Mouse (Mus musculus) ES-Bruce4 (cell line): Measurements from ENCODE around the gene Nrxn3. TPM values are rescaled to one million over a fixed set of nuclear protein-coding genes. Genes with fewer than 3 reads are reported as not detected.

ENCODE experiments used
- H3K27ac ChIP-seq: 2 replicates; pipeline ENCODE4 v1.5.1; 2012; ENCODE audit warnings: low read length, inconsistent platforms; ENCODE audit not compliant: insufficient read depth
- H3K27me3 ChIP-seq: 2 replicates; pipeline ENCODE4 v1.6.1; 2012; ENCODE audit warnings: mild to moderate bottlenecking, low read length, inconsistent platforms; ENCODE audit not compliant: control insufficient read depth, poor library complexity, insufficient read depth, severe bottlenecking
- H3K36me3 ChIP-seq: 2 replicates; pipeline ENCODE4 v1.6.1; 2012; ENCODE audit warnings: inconsistent platforms, mild to moderate bottlenecking, low read length, moderate library complexity; ENCODE audit not compliant: control insufficient read depth, poor library complexity, insufficient read depth, severe bottlenecking
- H3K4me1 ChIP-seq: one replicate; pipeline ENCODE4 v1.8.1; 2011; ENCODE audit warnings: low read length; ENCODE audit not compliant: control insufficient read depth, insufficient read depth
- H3K4me3 ChIP-seq: 2 replicates; pipeline ENCODE4 v1.5.1; 2011; ENCODE audit warnings: low read depth, mild to moderate bottlenecking, low read length
- H3K9ac ChIP-seq: 2 replicates; pipeline ENCODE4 v1.6.1; 2012; ENCODE audit warnings: low read depth, mild to moderate bottlenecking, inconsistent platforms; ENCODE audit not compliant: poor library complexity, severe bottlenecking
- H3K9me3 ChIP-seq: replicated peaks from 2 replicates; pipeline ENCODE4 v1.6.1; 2012; ENCODE audit warnings: mild to moderate bottlenecking, low read length, inconsistent platforms; ENCODE audit not compliant: control insufficient read depth, poor library complexity, insufficient read depth, severe bottlenecking
- CTCF ChIP-seq: IDR thresholded peaks from one replicate; pipeline ENCODE4 v1.8.1; 2011; ENCODE audit warnings: low read depth, low read length
- EP300 ChIP-seq: IDR thresholded peaks from 2 replicates; pipeline ENCODE4 v1.6.1; 2011; ENCODE audit warnings: low read depth, low read length; ENCODE audit not compliant: insufficient read depth
- POLR2A ChIP-seq: IDR thresholded peaks from one replicate; pipeline ENCODE4 v1.8.1; 2011; ENCODE audit warnings: low read length; ENCODE audit not compliant: insufficient read depth
- polyA plus RNA-seq: library from polyadenylated mRNA; stranded (reverse); fragments of >200 nt; gene quantifications from 2 replicates; pipeline ENCODE4 v1.2.4, GENCODE M21; 2011; ENCODE audit warnings: low read depth; ENCODE audit not compliant: missing spikeins, insufficient read depth, insufficient read length

Nrxn3 gene
- polyA plus RNA-seq, 1 experiment = not detected

DNA sequence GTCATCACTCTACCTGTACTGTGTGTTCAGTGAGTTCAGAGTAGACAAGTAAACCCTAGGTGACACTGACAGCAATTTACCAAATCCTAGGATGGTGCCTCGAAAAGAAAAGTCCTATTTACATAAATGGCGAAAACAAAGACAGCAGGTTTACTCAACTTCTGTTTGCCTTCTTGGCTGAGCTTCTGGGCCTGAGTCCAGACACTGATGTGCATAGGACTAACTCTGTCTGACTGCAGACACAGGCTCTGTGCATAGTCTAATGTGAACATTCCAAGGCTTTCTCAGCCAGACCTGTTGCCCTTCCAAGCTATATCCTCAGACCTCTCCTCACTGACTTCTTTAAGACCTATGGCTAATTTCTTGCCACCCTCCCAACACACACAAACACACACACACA lies 1095.5 kb downstream of the Nrxn3 start:
- H3K9me3 ChIP-seq = no peaks in the 10 kb centered on the region
- TF ChIP-seq EP300 (no peak), POLR2A (no peak), CTCF (no peak)

DNA sequence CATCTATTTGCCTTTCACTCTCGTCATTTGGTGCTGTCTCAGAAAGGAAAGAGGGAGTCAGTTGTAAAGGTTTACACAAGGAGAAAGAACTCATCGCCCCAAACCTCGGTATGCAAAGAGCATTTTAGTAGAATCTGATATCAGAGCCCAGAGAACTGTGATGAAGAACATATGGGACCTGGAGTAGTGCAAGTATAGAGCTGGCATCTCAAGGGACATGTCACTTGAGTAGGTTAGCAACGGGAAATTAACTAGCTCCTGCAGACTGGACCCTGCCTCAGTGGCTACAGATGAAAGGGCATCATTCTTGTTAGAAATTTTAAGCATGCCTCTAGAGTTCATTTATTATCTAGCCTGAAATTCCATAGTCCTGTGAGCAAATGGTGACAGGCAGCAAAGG lies 1099.5 kb downstream of the Nrxn3 start:
- Histone ChIP-seq H3K9me3 (no peaks in the 10 kb centered on the region), H3K4me3 (no peak overlapping the region), H3K27ac (no peak overlapping the region), H3K27me3 (peaks cover 2% of the 10 kb centered on the region; the same call in 1 of the 2 replicates), H3K4me1 (no peaks in the 10 kb centered on the region), H3K36me3 (no peaks in the 10 kb centered on the region), H3K9ac (no peak overlapping the region)
- no peak for TF ChIP-seq EP300

More for the DNA sequence above, 1095.5 kb downstream of the Nrxn3 start:
- peaks cover 3% of the 10 kb centered on the region for H3K27me3 ChIP-seq
- H3K4me1 ChIP-seq = no peaks in the 10 kb centered on the region
- H3K4me3 ChIP-seq = no peak overlapping the region
- H3K9ac ChIP-seq = no peak overlapping the region
- no peaks in the 10 kb centered on the region for H3K36me3 ChIP-seq
- H3K27ac ChIP-seq = no peak overlapping the region

DNA sequence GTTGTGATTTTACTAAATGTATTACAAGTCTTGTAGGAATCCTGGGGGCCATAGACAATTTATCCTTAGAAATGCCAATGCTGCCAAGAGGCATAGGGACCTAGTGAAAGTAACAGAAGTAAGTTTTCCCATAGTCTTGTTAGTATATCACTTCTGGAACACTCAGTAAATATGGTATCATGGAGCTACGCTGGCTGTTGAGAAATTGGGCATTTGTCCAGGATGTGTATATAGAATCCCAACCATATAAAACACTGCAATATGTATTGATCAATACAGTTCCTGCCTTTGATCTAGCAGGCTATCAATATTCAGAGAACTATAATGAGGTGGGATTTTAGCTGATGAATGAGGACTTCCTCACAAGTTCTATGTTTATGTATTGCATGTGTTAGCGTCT lies 1107.3 kb downstream of the Nrxn3 start:
- H3K27me3 ChIP-seq = no peaks in the 10 kb centered on the region
- no peaks in the 10 kb centered on the region for H3K9me3 ChIP-seq
- H3K36me3 ChIP-seq = no peaks in the 10 kb centered on the region
- H3K27ac ChIP-seq = no peak overlapping the region
- TF ChIP-seq EP300 (no peak), POLR2A (no peak), CTCF (no peak)
- H3K9ac ChIP-seq = no peak overlapping the region
- H3K4me3 ChIP-seq = no peak overlapping the region
- no peaks in the 10 kb centered on the region for H3K4me1 ChIP-seq

DNA sequence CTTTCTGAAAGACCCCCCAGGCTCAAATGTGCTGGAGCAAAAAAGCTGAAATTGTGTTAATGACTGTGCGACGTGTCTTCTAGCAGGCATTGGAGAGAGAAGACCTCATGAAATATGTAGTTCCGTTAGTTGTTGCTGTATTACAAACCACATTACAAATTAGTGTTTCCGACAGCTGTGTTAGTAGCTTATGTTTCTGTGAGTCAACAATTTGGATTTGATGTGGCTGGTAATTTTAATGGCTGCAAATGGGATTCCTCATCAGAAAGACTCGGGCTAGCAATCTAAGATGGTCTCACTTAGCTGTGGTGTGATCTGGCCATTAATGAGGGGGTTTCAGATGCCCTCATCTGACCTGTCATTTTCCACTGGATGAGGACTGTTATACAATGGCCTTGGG lies 1107.7 kb downstream of the Nrxn3 start:
- H3K4me1 ChIP-seq = no peaks in the 10 kb centered on the region
- H3K27me3 ChIP-seq = no peaks in the 10 kb centered on the region
- no peak overlapping the region for H3K27ac ChIP-seq
- H3K9me3 ChIP-seq = no peaks in the 10 kb centered on the region
- TF ChIP-seq EP300 (no peak), POLR2A (no peak), CTCF (no peak)
- no peak overlapping the region for H3K4me3 ChIP-seq
- H3K9ac ChIP-seq = no peak overlapping the region
- H3K36me3 ChIP-seq = no peaks in the 10 kb centered on the region

DNA sequence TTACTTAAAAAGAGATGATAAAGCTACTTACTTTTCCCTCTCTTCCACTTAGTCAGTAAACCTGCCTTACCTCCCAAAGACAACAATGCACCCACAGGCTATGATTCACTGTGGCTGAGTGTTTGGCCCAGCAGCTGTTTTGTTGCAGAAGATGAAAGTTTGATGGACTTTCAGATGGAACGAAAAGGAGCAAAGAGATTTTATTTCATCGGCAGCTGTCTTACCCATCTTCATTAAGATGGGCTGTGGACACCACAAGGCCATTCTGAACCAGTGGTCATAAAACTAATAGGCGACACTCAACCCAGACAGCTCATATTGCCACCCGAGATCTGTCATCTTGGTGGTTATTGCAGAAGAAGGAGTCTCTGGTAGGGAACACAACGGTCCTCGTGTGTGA lies 1108.6 kb downstream of the Nrxn3 start:
- Histone ChIP-seq H3K27me3 (no peaks in the 10 kb centered on the region), H3K4me1 (no peaks in the 10 kb centered on the region), H3K36me3 (no peaks in the 10 kb centered on the region), H3K9me3 (no peaks in the 10 kb centered on the region), H3K9ac (no peak overlapping the region), H3K4me3 (no peak overlapping the region), H3K27ac (no peak overlapping the region)
- no peak for TF ChIP-seq EP300
- no peak for TF ChIP-seq POLR2A
- TF ChIP-seq CTCF = no peak

DNA sequence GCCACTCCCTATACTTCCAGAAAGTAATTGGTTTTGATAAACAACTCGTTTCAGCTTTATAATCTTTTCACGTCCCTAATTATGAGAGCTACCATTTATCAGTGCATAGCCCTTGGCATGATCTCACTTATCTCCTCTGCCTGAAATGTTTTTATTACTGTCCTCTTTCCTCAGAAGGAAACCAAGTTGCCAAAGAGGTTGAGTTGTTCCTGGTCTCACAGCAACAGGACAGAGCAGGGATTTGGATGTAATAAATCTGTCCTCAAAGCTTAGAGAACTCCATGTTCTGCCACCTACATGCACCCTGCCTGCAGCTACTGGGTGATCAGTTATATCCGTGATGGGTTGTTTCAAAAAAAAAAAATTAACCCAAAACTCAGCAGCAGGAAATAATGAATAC lies 1113.6 kb downstream of the Nrxn3 start:
- TF ChIP-seq CTCF = no peak
- TF ChIP-seq POLR2A = no peak
- TF ChIP-seq EP300 = no peak
- H3K9ac ChIP-seq = no peak overlapping the region
- H3K9me3 ChIP-seq = no peaks in the 10 kb centered on the region

More for the DNA sequence above, 1113.6 kb downstream of the Nrxn3 start:
- Histone ChIP-seq H3K4me3 (no peak overlapping the region), H3K27me3 (no peaks in the 10 kb centered on the region), H3K36me3 (no peaks in the 10 kb centered on the region), H3K27ac (no peak overlapping the region), H3K4me1 (no peaks in the 10 kb centered on the region)
